Mouse (Mus musculus): ENCODE measurements at regions not wholly inside any gene's neighbourhood (a gene's known extent, or its start where the extent isn't known, plus 50 kb on each side); places are given as distances from the start of the nearest gene placed in this dataset.

DNA sequence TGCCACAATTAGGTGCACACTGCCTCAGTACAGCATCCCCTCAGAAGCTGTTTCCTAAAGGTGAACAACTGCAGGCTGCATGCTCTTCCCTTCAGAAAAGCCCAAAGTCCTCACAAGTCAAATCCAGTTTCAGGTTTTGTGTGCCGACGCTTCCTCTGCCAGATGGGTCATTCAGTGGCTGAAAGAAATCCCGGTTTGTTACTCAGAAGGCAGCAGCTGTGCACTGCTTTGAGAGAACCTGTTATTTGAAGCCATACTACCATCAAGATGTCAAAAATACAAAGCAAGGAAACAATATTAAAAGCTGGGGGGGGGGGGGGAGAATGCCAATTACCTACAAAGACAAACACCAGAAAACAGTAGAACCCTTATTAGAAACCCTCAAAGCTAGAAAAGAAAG, 678.7 kb downstream of the Utrn start:
- no peak for DNase-seq (ENCODE audit: low read depth, low spot score)

DNA sequence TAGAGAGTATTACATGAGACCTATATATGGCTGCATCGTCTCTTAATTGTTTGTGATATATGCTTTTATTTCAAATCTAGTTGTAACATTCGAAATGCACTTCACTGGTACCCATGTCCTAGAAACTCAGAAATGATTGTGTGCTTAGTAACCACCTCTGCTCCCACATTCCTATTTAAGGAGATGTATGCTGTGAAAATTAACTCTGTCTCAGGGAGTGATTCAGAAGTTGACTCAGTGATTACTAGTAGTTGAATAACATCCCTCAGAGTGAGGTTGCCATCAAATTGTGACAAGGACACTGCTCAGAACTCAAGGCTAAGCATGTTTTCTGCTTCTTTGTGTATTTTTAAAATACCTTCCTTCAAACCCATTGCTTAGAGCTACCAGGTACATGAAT, 661.9 kb downstream of the Utrn start:
- DNase-seq (ENCODE audit: low read depth, low spot score), result no peak

DNA sequence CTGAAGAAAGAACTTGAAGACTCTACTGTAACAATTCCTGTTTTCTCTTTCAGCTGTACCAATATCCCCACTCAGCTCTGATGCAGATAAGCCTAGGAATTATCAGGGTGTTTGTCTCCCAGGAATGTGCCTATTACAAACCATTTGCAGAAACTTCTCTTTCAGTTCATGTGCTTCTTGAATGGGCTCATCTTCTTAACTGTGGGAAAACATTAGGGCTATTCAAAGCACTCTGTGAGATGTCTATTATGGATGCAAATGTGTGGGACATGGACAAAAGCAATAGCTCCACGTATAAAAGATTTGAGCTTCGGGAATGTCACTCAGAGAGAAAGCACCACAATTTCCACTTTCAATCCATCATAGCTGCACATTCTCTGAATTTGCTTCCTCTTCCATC, 659.0 kb downstream of the Utrn start:
- no peak for DNase-seq (ENCODE audit: low read depth, low spot score)

DNA sequence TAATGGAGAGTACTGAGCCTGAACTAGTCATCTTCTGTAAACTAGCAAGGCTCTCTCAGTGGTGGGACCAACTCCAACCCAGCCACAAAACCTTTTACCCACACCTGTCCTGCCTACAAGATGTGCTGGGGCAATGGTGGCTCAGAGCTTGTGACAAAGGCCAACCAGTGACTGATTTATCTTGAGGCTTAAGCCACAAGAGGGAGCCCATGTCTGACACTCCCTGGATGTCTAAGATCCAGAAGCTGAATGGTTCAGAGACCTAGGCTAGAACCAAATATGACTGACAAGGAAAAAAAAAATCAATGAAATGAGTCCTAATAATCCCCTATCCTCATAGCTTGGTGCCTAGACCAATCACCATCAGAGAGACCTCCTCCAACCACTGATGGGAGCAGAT, 650.3 kb downstream of the Utrn start:
- DNase-seq (ENCODE audit: low read depth, low spot score), result no peak

DNA sequence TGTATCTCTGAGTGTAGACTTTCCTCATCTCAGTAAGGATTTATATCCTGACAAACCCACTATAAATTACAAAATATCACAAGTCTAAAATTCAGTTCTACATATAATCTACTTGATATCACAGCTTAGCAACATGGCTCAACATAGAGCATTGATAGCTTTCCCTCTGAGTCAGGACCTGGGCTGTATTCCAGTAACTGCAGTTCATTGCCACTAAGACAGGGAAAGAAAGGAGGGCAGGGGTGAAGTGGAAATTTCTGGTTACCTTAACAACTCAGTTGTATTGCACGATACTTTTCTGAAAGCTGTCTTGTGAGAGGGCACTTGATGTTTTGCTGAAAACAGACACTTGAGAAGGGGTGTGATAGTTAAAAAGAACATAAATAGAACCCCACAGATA, 635.0 kb downstream of the Utrn start:
- no peak for DNase-seq (ENCODE audit: low read depth, low spot score)

DNA sequence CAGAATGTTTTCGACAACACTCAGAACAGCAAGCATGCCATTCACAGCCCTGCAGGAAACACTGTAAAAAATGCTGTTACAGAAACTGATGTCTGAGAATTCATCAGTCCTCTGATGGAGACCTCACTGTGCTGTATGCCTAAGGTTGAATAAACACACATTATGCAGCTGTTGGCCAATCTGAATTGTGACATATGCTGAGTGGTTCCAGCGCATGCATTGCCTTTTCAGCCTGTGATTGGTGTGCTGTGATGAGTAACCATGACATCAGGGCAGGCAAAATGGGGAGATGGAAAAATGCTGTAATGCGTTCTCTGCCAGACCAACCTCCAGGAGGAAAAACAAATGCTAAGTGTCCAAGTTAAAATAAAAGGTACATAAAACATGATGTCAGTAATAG, 620.3 kb downstream of the Utrn start:
- DNase-seq (ENCODE audit: low read depth, low spot score), result no peak

DNA sequence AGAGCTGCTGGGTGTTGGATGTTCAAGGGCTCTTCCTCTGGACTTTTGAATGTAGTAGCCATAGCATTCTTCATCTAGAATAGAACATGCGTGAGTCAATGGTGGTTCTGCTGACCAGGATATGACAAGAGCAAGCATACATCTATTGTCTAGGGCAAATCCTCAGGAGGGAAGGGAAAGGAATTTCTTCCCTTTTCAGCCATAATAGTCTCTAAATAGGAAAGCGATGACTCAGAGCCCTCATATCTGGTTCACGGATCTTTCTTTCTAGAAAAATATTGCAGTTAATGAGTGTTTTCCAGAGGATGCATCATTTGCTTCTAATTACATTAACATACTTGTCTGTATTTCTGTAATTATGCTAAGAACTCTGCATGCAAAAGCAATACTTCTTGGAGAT, 615.9 kb downstream of the Utrn start:
- no peak for DNase-seq (ENCODE audit: low read depth, low spot score)

DNA sequence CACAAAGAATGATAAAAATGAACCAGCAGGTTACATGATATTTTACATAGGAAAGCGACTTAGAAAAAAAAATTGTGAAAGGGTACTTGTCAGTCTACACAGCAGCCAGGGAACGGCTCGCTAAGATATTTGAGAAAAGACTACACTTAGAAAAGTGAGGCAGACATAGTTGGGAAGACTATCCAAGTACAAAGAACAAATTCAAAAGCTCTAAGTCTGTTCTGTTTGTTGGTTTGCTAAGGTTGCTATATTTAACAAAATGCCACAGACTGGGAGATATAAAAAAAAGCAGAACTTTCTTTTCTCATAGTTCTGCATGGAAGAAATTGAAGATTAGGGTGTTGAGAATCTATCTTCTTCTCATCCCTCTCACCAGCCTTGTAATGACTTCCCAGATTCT, 583.5 kb downstream of the Utrn start:
- no peak for DNase-seq (ENCODE audit: low read depth, low spot score)

DNA sequence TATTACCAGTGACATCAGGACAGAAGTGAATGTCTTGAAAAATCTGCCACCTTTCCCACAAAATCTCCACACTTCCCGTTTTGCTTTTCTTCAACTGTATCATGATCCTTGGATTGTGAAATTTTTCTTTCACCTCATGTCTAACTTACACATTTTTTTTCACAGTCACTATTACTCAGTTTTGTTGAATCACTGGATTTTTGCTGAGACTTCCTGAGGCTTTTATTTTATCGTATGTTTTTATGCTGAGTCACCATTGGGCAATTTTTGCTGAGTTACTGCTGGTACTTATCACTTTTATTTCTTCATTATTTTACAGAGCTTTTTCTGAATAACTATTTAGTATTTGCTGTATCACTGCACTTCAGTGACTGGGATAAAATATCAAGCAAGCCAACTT, 570.3 kb downstream of the Utrn start:
- DNase-seq (ENCODE audit: low read depth, low spot score), result no peak

DNA sequence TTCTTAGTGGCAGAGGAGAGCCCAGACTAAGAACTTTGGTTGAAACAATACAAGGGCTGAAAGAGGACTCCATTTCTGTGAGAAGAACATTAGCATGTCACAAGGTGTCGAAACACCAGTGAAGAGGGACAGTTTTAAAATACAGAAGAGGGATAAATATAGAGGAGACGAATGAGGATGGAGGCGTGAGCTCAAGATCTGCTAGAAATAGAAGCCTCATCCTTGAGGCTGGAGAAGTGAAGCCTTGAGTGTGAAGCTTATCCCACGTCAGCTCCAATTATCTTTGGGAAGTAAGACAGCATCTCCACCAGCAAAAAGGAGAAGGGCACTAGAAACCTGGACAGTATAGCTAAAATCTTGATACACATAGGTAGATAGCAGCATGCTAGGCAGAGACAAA, 566.8 kb downstream of the Utrn start:
- no peak for DNase-seq (ENCODE audit: low read depth, low spot score)

DNA sequence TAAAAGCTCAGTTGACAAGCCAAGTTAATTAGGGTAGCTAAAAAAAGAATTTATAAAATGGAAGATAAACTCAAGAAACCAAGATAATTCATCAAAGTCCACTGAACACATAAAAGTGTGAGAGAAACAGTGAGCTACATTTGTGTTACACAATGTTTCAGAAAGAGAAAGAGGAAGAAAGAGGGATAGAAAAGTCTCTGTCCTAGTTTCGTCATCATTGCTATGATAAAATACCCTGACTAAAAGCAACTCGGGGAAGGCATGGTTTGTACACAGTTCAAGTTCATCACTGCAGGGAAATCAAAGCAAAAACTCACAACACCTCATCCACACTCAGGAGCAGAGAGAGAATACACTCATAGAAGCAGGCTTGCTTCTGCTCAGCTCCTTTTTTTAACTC, 548.9 kb downstream of the Utrn start:
- DNase-seq (ENCODE audit: low read depth, low spot score), result no peak

Measured in skeletal muscle tissue, adult 2 months (tissue).